Mouse (Mus musculus) frontal cortex, postnatal 25 days (tissue): ENCODE measurements around the gene Kif14.

Experiments
- DNase-seq, 2 experiments: peaks; one replicate each; pipeline ENCODE4 v3.0.0; 2022; ENCODE audit warnings: low spot score in 2 of 2

Kif14 gene

GRCm38 (mm10) chr1:136466143-136466811 lies at the start of gene Kif14:
TSS of gene Kif14 (plus strand) at chr1:136466343.
- peak; percentile 72 to 86 for DNase-seq

DNA sequence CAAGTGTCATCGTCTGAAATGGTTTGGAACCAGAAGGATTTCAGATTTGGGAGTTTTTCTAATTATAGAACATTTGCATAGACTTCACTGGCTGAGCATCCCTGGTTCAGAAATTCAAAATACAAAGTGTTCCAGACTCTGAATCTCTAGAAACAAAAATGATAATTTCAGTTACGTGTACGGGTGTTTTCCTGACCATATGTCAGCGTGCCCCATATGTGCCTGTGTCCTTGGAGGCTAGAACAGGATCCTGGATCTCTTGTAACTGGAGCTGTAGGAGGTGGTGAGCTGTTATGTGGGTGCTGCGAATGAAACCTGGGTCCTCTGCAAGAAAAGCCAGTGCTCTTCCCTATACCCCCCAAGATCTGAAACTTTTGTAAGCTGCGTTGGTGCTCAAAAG lies 47.8 kb upstream of the Kif14 start:
- peak in 1 of 2 experiments; percentile 12 for DNase-seq

- no peak for DNase-seq
These were observed 38.8 kb upstream of the Kif14 start for GRCm38 (mm10) chr1:136427166-136427969.

- DNase-seq, result no peak
These were observed 37.2 kb upstream of the Kif14 start for GRCm38 (mm10) chr1:136428981-136429380.

DNA sequence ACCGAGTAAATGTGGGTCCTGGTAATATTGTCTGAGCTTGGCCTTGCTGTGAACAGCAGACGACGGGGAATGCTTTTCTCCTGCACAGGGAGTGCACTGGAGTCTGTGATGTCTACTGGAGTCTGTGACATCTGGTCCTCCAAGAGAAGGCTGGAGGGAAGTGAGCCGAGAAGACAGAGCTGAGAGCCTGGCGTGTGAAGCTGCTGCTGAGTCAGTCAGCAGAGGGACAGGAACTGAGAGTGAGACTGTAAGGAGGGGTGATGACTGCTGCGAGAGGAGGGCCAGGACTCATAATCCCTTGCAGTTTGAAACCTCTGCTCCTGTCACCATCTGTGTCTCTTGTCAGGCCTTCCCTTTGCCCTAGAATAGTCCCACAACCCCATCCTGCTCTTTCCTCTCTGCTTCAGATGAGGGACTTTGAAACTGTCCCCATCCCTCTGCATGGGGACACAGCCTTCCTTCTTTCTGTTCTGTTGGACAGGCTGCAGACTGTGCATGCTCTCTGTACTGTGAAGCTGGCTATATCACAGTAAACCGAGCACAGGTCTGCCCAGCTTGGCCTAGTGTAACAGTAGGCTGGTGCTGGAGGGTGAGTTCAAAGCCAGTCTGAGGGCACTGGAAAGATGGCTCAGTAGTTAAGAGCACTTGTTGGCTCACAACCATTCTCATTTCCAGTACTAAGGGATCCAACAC lies 35.9 kb upstream of the Kif14 start:
- no peak for DNase-seq

DNA sequence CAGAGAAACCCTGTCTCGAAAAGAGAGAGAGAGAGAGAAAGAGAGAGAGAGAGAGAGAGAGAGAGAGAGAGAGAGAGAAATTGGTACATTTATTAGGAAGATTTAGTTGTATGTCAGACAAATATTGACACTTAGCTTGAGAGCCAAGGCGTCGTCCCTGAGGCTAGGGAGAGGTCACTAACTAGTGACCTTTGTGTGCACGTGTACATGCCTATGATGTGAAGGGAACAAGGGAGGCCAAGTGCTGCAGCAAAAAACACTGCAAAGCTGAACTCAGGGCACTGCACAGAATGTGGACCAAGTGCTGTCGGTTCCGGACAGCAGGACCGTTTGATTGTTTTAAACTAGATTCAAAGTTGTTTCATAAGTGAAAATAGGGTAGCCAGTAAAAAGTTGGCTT lies 25.4 kb upstream of the Kif14 start:
- DNase-seq, result no peak

GRCm38 (mm10) chr1:136442809-136443208 lies 23.3 kb upstream of the Kif14 start:
- DNase-seq, result no peak

GRCm38 (mm10) chr1:136444555-136445255 lies 21.4 kb upstream of the Kif14 start:
- no peak for DNase-seq

DNA sequence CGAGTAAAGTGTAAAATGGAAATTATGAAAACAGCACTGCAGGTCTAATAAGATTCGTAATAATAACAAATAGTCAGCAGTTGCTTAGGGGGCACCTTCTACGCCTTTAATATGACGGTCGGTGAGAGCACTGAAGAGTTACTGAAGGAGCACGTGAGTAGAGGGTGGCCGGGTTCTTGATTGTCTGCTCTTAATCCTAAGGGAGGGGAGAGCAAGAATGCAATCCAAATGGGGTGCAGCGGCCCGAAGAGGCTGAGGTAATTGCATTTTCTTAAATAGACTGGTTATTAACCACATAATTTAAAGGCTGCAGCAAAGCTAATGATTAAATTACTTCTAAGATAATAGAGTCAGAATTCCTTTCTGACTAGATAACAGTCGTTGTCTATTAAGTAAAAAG lies 19.2 kb upstream of the Kif14 start:
- DNase-seq, result no peak

DNA sequence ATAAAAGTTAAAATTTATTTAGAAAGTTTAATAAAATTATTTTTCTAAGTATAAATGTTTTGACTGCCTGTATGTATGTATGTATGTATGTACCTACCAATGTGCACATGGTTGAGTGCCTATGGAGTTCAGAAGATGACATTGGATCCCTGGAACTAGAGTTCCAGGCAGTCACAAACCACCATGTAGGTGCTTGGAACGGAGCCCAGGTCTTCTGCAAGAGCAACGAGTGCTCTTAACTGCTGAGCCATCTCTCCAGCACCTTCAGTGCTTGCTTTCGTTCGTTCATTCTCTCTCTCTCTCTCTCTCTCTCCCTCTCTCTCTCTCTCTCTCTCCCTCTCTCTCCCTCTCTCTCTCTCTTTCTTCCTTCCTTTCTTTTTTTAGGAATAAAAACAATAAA lies 18.8 kb upstream of the Kif14 start:
- DNase-seq, result no peak

GRCm38 (mm10) chr1:136449541-136449940 lies 16.6 kb upstream of the Kif14 start:
- DNase-seq, result no peak

GRCm38 (mm10) chr1:136450206-136450605 lies 15.9 kb upstream of the Kif14 start:
- DNase-seq, result no peak

DNA sequence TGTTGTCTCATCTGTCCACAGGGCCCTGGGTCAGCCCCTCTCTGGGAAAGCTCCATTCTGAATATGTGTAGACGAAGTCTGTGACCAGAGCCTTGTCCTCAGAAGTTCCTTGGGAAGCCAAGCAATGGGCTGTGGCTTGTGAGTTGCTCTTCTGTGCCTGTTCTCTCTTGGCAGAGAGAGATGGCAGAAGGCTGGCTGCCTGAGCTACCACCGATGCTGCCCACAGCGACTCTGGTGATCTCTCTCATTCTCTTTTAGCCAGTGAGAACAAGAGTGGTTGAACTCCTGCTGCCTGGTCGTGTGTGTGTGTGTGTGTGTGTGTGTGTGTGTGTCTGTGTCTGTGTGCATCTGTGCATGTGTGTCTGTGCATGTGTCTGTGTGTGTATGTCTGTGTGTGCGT lies 13.7 kb upstream of the Kif14 start:
- no peak for DNase-seq

DNA sequence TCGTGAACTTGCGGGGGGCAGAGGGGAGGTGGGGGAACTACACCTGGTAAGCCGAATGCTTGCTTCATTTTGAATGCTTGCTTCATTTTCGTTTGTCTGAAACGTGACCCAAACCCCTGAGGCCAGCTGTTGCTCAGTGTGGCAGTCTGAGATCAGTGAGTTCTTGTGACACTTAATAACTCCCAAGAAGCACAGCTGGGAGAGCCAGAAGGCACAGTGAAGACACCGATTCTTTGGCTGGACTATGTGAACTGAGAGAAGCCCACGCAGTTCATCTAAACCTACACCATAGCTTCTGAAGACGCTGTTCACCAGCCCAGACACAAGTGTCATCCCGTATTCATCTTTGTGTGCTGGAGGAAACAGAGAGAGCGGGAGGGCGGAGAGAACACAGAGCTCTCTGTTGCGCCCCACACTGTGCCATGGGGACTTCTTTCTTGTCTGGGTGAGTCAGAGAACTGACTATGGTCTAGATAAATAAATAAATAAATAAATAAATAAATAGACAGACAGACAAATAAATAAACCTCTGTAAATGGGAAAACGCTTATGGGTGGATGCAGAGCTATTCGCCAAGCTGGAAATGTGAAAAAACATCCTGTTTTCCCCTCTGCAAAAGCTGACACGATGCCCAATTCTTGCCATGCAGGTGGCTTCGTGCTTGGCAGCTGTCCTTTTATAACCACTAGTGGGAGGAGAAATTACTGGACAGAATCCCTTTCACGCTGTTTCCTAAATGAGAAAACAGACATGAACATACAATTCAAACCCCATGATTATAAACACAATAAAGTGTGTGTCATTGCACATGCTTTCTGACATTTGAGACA lies 10.2 kb upstream of the Kif14 start:
- DNase-seq, result no peak

- DNase-seq, result no peak
These were observed 9.4 kb upstream of the Kif14 start for GRCm38 (mm10) chr1:136456741-136457140.

DNA sequence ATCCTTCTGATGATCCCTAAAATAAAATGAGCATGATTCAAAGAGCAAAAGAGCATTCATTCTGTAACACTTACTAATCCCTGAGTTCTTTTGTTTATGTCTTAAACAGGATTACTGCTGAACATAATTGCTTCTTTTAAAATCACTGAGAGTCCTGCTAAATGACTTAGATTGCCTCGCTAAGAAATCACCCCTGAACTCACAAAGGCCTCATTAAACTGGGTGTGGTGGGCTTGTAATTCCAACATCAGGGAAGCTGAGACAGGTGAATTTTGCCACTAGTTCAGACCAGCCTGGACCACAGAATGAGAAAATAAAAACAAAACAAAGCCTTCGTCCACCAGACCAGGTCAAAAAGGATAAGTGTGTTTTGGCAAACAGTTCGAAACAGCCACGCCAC lies 8.7 kb upstream of the Kif14 start:
- DNase-seq, result no peak

DNA sequence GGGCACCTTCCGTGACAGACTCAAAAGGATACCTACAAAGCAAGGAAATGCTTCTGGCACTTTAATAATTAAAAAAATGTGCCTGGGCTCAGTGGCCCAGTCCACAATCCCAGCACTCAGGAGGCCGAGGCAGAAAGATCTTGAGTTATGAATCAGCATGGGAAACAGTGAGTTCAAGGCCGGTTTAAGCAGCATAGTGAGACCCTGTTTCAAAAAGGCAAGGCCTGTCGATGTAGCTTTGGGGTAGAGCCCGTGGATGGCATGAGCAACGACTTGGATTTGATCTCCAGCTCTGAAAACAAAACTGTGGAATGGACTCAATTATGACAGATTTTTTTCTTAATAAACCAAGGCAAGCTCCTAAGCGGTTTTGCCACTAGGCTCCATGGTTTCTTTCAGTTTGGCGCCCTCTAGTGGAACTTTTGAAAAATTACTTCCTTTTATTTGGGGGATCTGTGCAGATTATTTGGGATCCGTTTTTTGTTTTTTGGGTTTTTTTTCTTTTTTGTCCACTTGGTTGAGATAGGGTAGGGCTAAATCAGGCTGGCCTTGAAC lies 7.4 kb upstream of the Kif14 start:
- DNase-seq, result no peak

- DNase-seq, result no peak
These were observed 3.7 kb upstream of the Kif14 start for GRCm38 (mm10) chr1:136462443-136462842.

DNA sequence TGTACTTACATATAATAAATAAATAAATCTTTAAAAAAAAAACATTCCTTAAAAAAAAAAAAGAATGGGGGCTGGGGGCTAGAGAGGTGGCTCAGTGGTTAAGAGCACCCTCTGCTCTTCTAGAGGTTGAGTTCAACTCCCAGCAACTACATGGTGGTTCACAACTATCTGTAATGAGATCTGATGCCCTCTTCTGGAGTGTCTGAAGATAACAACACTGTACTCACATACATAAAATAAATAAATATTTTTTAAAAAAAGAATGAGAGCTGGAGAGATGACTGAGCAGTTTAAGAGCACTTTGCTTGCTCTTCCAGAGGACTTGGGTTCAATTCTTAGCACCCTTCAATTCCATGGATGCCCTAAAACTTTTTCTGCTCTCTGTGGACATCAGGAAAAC lies 975 bp upstream of the Kif14 start:
- no peak for DNase-seq

DNA sequence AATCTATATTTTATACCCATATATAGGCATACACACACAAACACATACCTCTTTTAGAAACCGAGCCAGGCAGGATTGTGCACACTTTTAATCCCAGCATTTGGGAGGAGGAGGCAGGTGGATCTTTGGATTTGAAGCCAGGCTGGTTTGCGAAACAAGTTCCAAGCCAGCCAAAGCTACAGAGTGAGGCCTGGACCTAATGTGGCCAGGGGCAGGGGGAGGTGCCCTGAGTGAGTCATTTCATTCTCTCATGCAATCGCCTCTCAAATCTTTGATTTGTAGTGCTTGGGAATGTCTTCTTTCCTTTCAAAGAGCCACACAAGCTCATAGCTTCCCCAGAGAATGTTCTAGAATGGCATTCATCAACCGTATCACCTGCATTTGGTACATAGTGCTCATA lies 3.3 kb downstream of the Kif14 start:
- no peak for DNase-seq

DNA sequence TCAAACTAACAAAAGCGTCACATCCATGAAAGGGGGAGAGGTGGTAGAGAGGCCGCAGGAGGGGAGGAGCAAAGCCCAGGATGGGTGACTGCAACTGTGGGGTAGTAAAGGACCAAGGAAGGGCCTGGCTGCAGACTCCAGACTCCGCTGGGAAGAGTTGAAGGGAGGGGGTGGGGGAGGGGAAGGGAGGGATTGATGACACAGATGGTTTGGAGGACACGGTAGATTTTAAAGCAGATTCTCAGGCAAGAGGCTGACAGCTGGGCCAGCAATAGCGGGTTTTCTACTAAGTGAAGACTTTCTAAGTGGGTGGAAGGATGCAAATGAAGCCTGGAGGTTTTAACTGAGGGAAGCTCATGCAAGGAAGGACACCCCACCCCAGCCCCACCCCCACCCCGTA lies 4.3 kb downstream of the Kif14 start:
- DNase-seq, result no peak
